Mouse (Mus musculus) embryo, embryonic 11.5 days (tissue): ENCODE results near the gene Smtnl1.

ENCODE experiments used
- DNase-seq: peaks from one replicate; pipeline ENCODE4 v3.0.0-alpha.2; 2012; ENCODE audit warnings: low read depth, low spot score

The Smtnl1 gene

DNA sequence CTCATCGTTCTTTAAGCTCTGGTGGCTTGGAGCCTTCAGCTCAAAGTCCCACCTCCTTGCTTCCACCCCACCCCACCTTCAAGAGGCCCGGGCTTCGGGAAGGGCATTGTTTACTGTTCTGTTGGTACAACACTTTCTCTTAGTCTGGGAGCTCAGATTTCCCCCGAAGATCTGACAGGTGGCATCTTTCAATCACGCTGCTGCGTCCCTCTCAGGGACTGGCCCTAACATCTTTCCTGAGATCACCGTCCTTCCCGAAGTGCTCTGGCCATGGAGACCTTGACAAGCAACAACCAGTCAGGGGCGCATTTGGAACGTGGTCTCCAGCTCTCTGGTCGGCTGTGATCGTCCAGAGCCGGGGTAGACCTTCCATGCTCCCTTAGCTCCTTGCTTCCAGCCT, at the start of gene Smtnl1:
Gene Smtnl1, minus strand, starts transcription at position 101 of the 400 bp plus-strand sequence.
- DNase-seq: no peak

DNA sequence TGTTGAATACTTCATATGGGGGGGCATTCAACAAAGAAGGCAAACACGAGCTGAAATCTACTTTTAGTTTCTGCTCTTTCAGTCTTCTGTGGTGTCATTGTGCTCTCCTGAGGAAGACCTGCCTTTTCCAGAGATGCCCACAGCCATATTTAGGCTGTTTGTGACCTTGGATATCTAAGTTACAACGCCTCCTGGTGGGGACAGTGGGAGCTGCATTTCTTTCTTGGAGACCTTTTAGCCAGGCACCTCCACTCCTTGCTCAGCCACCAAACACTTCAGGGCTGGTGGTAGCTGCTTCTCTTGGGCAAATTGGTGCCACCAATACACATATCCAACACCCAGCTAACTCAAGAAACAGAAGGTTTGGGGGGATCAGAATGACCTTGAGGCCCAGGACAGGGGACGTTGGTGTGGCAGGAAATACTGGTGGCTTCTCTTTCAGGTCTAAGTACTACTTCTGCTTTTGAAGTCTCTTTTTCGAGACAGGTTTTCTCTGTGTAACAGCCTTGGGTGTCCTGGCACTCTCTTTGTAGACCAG, 48.2 kb upstream of the Smtnl1 start:
- DNase-seq: no peak

DNA sequence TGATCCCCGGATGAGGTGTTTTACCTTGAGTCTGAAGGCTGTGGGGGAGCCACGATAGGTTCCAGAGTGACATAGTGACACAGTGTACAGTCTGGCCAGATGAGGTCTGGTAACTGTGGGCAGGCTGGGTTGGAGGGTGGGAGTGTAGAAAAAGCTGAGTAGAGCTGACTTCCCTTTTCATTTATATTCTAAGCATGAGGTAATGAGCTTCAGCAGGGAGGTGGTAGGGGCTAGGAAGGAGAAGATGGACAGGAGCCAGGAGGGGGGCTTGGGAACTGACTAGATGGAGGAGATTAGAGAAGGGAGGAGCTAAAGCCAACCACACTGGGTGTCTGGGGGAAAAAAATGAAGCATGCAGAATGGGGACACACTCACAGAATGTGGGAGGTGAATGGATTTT, 46.5 kb upstream of the Smtnl1 start:
- DNase-seq: no peak

DNA sequence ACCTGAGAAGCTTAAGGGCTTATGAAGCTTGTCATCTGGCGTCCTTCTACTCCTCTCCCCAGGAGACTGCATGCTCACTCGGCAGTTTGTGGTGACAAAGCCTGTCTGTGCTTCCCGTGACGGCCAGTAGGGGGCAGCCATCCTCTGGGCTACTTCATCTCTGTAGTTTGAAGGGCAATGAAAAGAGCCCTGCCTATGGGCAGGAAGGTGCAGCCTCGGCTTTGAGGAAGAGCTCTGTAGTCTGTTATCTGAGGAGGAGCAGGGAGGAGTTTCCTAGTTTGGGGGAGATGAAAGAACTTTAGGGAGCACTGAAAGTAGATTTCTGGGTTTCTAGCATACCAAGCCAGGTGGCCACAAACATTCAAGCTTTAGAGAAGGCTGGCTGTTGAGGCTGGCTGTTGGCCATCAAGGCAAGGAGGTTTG, 46.1 kb upstream of the Smtnl1 start:
- no peak for DNase-seq

DNA sequence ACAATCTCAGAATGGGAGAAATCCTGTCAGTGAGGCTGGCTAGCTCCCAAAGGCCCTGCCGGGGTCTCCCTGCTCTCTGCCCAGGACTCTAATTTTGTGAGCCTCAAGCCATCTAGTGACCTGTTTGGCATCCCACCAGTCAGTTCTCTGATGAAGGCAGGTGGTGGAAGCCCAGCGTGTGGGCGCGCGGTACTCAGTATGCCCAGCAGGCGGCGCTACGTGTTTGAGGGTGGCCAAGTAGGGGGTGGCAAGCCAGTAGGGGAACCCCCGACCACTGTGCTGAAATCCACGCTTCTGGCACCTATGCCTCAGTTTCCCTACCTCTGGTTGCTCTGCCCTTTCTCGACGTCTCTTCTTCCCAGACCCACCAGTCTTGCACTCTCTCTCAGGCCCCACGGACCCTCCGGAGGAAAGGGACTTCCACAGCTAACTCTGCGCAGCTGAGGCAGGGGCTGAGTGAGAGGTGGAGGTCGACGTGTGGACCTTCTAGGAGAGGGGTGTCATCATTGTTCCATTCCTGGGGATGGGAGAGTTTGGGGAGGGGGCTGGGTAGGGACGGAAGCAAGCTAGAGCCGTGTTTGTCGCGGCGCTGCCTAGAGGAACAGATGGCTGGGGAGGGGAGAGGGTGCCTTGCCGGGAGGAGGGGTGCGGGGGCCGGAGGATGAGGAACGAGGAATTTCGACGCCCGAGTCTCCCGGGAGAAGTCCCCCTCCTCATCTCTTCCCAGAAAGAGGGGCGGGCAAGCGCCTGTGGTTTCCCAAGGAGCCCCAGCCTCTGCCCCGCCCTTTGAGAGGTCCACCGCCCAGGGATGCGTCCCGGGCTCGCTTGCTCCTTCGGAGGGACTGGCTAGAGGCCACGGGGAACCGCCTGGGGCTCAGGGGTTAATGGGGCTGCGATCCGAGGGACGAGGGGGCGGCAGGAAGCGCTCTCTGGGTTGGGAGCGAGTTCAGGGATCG, 43.4 kb upstream of the Smtnl1 start:
- no peak for DNase-seq

DNA sequence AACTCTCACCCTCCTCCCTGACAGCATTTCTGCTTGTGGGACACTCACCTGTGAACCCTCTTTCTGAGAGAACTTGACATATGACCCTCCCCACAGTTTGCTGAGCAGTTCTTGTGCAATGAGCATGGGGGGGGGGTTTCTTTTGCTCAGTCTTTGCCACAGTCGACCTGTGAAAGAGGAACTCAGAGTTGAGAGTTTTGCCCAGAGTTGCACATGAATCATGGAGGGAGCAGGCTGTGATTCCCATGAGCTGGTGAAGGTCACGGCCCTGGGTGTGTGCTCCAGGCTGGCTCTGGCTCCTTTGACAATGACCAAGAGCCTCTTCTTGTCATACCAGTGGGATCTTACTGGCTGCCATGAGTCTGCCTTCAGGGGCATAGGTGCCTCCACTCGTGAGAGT, 39.8 kb upstream of the Smtnl1 start:
- no peak for DNase-seq

DNA sequence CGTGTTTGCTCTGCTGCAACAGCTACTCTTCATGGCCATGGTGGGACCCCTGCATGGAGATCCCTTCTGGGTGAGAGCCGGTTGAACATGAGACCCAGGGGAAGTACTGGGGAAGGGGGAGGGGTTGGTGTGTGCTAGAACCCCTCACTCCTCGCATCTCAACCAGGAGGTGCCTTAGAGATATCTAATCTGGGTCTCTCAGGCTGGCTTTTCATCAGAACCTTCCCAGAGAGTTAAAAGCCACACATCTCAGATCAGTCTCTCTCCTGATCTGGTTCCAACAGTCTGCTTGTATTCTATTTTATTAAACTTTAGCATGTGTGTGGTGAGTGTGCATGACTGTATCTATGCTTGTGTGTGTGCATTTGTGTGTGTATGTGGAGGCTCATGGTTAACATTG, 39.0 kb upstream of the Smtnl1 start:
- DNase-seq: no peak

DNA sequence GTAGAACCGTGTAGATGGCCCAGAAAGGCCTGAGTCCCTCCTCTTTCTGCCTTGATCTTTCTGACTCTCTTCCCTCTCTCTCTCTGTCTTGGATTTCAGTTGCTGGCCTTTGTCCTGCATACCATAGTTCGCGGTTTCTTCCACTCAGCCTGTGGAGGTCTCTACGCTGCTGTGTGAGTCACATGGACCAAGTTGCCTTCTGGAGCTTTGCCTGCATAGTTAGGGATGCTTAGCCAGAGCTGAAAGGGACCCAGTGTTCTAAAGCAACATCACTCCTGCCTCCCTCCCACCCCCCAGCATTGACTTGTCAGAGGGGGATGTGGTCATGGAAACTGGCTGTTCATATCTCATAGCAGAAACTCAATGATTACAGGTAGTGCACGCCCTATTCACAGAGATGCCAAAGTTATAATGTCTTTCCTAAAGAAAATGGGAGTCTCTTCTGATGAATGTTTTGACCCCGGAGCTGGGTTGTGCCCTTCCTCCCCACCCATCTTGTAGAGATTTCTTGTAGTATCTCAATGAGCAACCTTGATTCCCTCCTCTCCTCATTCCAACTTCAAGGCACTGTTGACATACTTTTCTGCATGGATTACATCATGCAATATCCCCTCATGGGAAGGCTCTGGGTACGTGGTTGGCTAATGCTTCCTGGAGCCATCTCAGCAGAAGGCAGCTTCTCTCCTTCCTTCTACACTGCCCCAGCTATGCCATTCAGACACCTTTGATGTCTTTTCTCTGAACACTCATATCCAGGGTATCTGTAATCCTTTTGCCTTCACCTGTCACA, 37.7 kb upstream of the Smtnl1 start:
- no peak for DNase-seq

DNA sequence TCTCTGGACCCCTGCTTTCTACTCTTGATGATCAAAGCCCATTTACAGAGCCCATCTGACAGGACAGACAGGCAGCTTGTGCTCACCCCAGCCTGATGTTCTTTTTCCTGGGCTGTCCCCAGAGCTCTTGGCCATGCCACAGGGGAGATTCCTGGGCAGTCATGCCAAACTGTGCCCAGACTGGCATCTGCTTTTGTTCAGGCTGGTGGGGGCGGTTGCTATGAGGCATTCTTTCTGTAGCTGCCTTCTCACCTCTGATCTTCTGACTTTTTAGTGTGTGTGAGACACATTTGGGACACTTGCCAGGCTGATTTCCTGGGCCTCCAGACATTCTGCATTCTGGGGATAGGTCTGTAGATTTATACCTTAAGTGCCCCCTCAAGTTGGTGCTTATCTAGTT, 36.1 kb upstream of the Smtnl1 start:
- no peak for DNase-seq

DNA sequence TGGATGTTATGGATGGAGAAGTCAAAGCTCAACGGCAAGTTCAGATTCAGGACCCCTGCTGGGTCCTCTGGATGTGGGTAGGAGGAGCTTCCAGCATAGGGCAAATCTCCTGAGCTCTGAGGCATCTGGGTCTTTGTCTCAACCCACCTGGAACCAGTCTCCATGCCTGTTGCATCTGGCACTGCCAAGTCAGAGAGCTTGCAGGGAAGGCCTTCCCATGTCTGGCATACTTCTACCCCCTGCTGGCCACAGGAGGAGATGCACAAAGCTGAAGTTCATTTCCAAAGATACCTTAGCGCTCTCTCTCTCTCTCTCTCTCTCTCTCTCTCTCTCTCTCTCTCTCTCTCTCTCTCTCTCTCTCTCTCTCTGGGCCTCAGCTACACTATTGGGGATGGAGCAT, 33.3 kb upstream of the Smtnl1 start:
- no peak for DNase-seq

DNA sequence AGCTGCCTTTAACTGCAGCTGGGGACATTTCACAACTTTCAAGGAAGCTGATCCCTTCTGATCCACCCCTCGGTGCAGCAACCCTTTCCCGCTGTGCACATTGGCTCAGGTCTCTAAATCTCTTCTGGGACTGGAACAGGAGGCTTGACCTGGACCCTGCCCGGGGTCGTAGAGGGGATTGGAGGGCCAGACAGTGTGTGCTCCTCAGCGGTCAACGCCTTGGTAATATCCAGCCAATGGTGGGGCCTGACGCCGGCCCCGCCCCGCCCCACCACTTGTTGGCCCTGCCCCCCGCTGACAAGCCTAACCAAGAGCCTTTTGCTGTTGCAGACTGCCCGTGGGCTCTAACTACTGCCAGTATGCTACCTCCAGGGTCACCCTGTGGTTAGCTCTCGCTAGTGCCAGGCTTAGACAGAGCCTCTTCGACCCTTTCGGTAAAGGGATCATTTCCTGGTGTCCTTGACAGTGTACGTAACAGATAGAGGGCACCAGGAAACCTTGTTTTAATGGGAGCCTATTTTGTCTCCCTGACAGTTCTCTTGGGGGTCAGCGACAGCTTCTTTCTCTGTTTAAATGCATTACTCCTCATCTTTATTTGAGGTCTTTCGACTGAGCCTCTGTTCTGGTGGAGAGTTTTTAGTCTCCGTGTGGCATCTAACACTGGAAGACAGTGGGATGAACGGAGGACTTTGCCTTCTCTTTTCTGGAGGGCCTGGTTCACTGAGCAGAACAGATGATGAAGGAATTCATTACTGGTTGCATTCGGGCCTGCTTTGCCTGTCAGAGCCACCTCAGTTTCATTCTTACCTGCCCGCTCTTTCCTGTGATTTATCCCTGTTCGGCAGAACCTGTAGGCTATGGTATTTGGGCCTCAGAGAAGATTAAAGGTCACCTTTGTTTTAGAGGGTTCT, 28.9 kb upstream of the Smtnl1 start:
- no peak for DNase-seq

DNA sequence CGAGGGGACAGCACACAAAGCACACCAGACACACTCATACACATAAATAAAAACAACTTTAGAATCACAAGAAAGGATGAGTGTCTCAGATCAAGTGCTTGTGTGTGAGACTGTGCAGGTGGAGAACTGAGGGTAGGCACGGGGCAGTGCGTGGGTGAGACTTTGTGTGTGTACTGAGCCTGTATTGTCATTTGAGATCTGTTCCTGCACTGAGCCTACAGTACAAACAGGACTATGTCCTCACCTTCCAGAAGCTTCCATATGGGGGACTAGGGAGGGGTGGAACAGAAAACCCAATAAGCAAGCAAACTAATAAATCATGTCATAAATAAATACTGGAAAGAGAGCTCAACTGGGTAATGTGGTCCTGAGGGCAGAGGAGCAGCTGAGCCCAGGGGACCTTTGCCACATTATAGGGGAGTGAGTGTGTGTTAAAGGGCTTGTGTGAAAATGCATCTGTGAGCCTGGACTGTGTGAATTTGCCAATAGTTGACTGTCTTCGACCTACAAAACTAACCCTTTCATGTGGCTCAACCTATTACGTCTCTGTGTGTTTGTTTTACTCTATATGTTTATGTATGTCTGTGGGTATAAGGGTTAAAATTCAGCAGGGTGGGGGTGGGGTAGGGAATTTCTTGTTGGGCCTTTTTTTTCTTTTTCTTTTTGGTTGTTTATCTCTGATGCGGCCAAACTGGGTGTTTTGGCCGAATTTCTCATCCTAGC, 28.1 kb upstream of the Smtnl1 start:
- no peak for DNase-seq

DNA sequence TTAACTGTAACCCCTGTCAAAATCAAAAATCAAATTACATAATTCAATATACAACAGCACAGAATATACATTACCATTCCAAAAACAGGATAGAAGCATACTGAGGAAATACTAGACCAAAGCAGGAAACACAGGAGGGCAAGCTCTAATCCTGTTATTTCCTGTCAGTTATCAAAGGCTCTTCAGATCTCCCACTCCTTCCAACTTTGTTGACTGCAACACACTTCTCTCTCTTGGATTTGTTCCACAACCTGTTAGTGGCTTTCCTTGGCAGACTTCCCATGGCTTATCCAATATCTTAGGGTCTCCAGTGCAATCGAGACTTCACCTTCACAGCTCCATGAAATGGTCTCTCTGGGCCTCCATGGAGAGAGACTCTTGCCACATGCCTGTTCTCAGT, 22.8 kb upstream of the Smtnl1 start:
- DNase-seq: no peak

DNA sequence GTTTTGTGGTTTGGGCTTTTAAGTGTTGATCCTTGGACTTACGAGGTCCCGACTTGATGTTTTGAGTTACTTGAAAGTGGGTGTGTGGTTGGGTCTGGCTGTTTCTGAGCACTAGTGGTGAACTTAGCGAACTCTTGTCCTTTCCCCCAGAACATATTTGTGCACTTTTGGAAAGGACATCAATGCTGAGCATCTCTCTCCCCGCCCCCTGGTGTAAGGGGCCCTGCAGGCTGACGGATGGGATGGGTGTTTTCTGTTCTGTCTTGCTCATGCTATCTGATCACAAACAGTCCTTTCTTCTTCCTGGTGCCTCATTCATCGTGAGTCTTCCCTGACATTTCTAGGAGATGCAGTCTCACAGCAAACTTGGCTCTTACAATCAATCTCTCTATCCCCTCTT, 21.2 kb upstream of the Smtnl1 start:
- no peak for DNase-seq

DNA sequence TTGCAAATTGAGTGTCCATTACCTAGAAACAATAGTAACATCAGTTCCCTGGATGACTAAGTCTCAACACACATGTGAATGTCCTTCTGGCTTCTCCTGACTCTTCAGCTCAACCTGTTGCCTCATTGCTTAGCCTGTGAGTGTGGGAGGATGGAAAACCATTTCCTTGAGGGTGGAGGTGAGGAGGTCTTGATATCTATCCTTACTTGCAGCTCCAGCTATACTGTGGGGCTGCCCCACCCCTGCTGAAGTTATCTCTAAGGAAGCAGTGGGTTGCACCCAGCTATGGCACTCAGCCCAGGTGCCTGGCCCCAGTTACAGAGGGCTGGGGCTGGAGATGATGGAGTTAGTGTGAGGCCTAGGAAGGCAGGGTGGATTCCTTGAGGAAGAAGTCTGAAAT, 19.5 kb upstream of the Smtnl1 start:
- DNase-seq: no peak

DNA sequence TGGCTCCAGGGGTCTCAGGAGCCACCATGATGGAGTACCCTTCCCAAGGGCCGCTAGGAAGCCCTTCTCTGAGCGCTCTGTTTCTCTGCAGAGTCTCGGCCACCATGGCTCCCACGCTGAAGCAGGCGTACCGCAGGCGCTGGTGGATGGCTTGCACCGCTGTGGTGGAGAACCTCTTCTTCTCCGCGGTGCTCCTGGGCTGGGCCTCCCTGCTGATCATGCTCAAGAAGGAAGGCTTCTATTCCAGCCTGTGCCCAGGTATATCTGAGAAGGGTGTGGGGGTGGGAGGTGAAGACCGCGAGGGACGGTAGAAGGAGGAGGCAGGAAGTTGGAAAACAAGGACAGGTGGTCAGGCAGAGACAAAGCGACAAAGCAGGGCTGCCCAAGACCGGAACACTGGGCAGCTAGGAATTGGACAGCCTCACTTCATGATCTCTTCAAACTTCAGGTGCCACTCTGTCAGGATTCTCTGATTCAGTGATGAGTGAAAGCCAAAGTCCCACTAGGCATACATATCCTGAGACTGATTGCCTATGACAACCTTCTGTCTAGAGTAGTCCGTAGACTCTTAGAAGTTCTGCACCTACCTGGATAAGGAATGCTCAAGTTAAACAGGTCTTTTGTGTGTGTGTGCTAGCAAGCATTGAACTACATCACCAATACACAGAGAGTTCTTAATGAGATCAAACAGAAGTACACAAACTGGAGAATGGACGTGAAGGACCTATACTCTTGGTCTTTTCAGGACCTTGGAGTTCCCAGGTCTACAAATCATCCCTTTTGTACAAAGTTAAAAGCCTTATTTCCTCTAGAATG, 18.5 kb upstream of the Smtnl1 start:
- no peak for DNase-seq

DNA sequence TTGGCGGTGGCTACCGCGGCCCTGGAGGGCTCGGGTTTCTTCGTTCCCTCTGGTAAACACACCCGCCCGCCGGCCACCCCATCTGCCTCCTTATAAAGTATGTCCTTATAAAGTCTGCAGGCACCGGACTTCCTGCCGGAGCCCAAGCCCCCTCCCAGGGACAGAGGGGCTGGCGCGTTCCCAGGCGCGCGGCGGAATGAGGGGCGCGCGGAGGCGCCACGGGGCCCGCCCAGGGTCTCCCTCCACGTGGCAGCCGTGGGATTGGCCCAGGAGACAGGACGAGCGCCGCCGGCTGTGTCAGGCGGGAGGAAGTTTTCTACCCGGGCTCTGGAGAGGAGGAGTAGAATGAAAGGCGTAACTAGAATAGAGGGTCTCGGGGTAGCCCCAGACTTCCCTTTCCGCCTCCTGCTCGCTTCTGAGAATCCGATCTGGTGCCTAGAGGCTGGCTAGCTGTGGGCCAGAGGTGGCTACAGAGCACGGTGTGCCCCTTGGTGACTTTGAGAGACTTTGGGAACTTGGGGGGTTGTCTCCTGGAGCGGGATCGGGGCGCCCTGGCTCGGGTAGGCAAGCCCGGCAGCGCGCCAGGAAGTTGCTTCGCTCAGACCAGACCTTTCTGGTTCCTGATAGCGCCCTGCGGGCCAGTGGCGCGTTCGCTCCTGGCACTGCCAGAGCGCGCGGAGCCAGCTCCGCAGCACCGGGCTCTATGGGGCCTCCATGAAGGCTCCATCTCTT, 17.7 kb upstream of the Smtnl1 start:
- DNase-seq: peak; percentile 74

DNA sequence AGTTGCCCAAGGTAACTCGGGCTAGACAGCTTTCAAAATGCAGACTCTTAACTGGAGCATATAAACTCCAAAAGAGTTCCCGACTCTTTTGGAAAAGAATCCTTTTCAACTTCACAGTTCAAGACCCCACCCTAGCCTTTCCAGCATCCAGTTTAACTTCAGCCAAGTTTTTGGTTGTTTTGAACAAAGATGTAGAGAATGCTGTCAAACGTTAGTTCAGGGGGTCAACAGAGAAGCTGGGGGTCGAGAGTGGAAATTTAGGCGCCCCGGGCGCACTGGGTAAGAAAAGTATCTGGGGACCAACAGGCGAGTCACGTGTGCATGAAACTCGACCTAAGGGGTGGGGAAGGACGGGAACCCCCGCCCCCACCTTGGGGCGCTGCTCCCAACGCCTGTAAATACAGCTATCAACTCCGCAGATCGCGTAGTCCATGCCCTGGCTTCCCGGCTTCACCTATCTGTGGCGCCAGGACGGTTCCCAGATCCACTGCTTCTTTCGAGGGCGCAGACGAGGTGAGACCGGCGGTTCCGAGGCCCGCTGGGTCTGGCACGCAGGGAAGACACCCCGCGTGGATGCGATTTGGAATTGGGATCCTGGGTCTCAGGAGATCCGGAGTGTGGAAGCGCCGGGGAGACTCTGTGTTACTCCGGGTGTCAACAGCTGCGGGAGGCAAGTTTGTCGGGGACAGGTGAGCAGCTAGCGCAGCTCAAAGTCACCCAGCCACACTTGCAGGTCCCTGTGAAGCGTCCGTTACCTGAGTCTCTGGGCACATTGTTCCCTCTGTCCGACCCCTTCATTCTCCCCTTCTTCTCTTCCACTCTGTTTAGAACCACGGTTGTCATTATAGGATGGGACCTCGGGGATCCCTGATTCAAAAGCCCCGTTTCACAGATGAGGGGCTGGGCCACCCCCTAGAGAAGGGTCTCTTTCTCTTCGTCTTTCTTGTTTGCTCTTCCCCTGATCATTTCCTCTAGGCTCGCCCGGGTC, 16.8 kb upstream of the Smtnl1 start:
- DNase-seq: no peak
